Mouse (Mus musculus): Measurements from ENCODE around the gene Clspn. TPM values are rescaled to one million over a fixed set of nuclear protein-coding genes. Genes with fewer than 3 reads are reported as not detected.

The Clspn gene
- total and polyA plus RNA-seq, 3 experiments = 42.0 to 618 (median 64.0) TPM

DNA sequence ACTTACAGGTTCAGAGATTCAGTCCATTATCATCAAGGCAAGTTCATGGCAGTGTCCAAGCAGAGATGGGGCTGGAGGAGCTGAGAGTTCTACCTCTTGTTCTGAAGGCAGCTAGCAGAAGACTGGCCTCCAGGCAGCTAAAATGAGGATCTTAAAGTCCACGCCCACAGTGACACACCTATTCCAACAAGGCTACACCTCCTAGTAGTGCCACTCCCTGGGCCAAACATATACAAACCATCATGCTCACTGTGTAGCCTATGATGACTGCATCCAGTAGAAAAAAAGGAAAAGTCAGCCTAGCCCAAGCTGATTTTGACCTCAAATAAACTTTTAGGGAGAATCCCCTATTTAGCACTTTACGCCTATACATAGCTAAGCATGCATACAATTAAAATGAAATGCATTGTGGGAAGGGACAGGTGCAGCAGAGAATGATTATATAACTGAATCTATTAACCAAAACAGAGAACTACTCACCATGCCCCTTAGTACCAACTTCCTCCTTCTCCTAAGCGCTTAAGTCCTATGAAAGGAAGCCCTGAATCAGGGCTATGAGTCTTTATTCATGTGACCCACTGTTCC lies 16.2 kb upstream of the Clspn start:
- Histone ChIP-seq H3K27me3 (ENCODE audit: control insufficient read depth in 1 of 2, insufficient read depth in 2 of 2, low read length in 2 of 2) (no peaks in the 10 kb centered on the region), H3K36me3 (ENCODE audit: control insufficient read depth in 1 of 2, insufficient read depth in 2 of 2, low read length in 2 of 2) (peaks cover 0 to 10% of the 10 kb centered on the region in 2 experiments; a peak in 2 of 4 replicates), H3K27ac (ENCODE audit: control insufficient read depth, low read depth, low read length) (no peak overlapping the region), H3K79me2 (ENCODE audit: control insufficient read depth, insufficient read depth, low read length, poor library complexity) (no peaks in the 10 kb centered on the region), H3K4me3 (ENCODE audit: control insufficient read depth in 1 of 2, insufficient read depth in 1 of 2, low read depth in 2 of 2, low read length in 2 of 2) (no peak overlapping the region), H3K4me1 (ENCODE audit: control insufficient read depth in 1 of 2, insufficient read depth in 2 of 2, low read length in 2 of 2) (peaks cover 2 to 14% of the 10 kb centered on the region in 2 experiments; a peak in 3 of 4 replicates), H3K9me3 (replicated peaks; ENCODE audit: insufficient read depth, low read length) (no peaks in the 10 kb centered on the region), H3K9ac (ENCODE audit: control insufficient read depth, low read depth, low read length, poor library complexity, severe bottlenecking) (no peak overlapping the region)
- peak; percentile 63 for DNase-seq (ENCODE audit: low read depth, low spot score)
- TF ChIP-seq POLR2AphosphoS2 (IDR thresholded peaks at IDR 0.05; ENCODE audit: low read length) = no peak
- TF ChIP-seq E2F4 (IDR thresholded peaks at IDR 0.05; ENCODE audit: borderline replicate concordance, low read depth, low read length) = no peak
- TF ChIP-seq MAFK (IDR thresholded peaks at IDR 0.05; ENCODE audit: borderline replicate concordance, low read depth, low read length) = no peak
- peak; percentile 28; the same call in 1 of the 2 replicates for TF ChIP-seq ETS1 (IDR thresholded peaks at IDR 0.05; ENCODE audit: low read depth, low read length)
- no peak for TF ChIP-seq CHD1 (IDR thresholded peaks at IDR 0.05; ENCODE audit: low read depth, low read length)
- no peak for TF ChIP-seq HCFC1 (IDR thresholded peaks at IDR 0.05; ENCODE audit: low read depth, low read length)
- TF ChIP-seq KAT2A (conservative IDR thresholded peaks at IDR 0.05; ENCODE audit: low read depth, low read length) = no peak
- TF ChIP-seq ZNF384 (IDR thresholded peaks at IDR 0.05; ENCODE audit: low read depth, low read length) = no peak
- no peak for TF ChIP-seq USF2 (IDR thresholded peaks at IDR 0.05; ENCODE audit: borderline replicate concordance in 1 of 2, insufficient read depth in 1 of 2, low read depth in 1 of 2, low read length in 2 of 2)
- TF ChIP-seq RAD21 (IDR thresholded peaks at IDR 0.05; ENCODE audit: low read depth, low read length) = no peak
- TF ChIP-seq EP300 (IDR thresholded peaks at IDR 0.05; ENCODE audit: low read depth in 1 of 2, low read length in 2 of 2) = no peak
- TF ChIP-seq UBTF (IDR thresholded peaks at IDR 0.05; ENCODE audit: borderline replicate concordance, insufficient read depth, low read depth, low read length) = no peak
- TF ChIP-seq POLR2A (IDR thresholded peaks at IDR 0.05; ENCODE audit: control insufficient read depth in 1 of 2, insufficient read depth in 1 of 2, low read depth in 1 of 2, low read length in 2 of 2, poor library complexity in 1 of 2) = peak in 1 of 2 experiments; percentile 65; a peak in 2 of 4 replicates
- peak; percentile 91 for TF ChIP-seq TBP (IDR thresholded peaks at IDR 0.05; ENCODE audit: low read depth, low read length)
- TF ChIP-seq MYC (IDR thresholded peaks at IDR 0.05; ENCODE audit: low read depth, low read length) = no peak
- no peak for TF ChIP-seq GATA1 (IDR thresholded peaks at IDR 0.05; ENCODE audit: low read depth, low read length)
- peak; percentile 82; the same call in 1 of the 2 replicates for TF ChIP-seq ZMIZ1 (IDR thresholded peaks at IDR 0.05; ENCODE audit: low read depth, low read length)
- TF ChIP-seq BHLHE40 (IDR thresholded peaks at IDR 0.05; ENCODE audit: borderline replicate concordance, low read depth, low read length) = no peak
- no peak for TF ChIP-seq MAX (IDR thresholded peaks at IDR 0.05; ENCODE audit: low read length)
- TF ChIP-seq SIN3A (IDR thresholded peaks at IDR 0.05; ENCODE audit: low read length) = no peak
- TF ChIP-seq USF1 (IDR thresholded peaks at IDR 0.05; ENCODE audit: low read depth, low read length) = no peak
- TF ChIP-seq NRF1 (IDR thresholded peaks at IDR 0.05; ENCODE audit: insufficient read depth, low read depth, low read length, poor library complexity, severe bottlenecking) = no peak
- TF ChIP-seq ZC3H11A (IDR thresholded peaks at IDR 0.05; ENCODE audit: low read depth, low read length) = no peak
- no peak for TF ChIP-seq CHD2 (IDR thresholded peaks at IDR 0.05; ENCODE audit: low read length)
- no peak for TF ChIP-seq GABPA (IDR thresholded peaks at IDR 0.05; ENCODE audit: low read depth, low read length)
- no peak for TF ChIP-seq TAL1 (IDR thresholded peaks at IDR 0.05; ENCODE audit: low read length)

All from MEL (cell line).